Mouse (Mus musculus) MEL (cell line): ENCODE data around the gene Qrfpr. TPM values are rescaled to one million over a fixed set of nuclear protein-coding genes. Genes with fewer than 3 reads are reported as not detected.
A peak's percentile ranks its signal among the peaks of the same experiment; 100 is the strongest.

ENCODE experiments used
- DNase-seq: peaks from one replicate; pipeline ENCODE4 v3.0.0; 2011; ENCODE audit warnings: low read depth, low spot score
- H3K27ac ChIP-seq: 2 replicates; pipeline ENCODE4 v1.5.1; 2012; ENCODE audit warnings: low read depth, mild to moderate bottlenecking, control low read depth, low read length, moderate library complexity; ENCODE audit not compliant: control insufficient read depth
- H3K27me3 ChIP-seq, 2 experiments: fragments of 150-350 bp in 1 of 2; sonication (generic) in 1 of 2; 2 replicates each; pipeline ENCODE4 v1.6.1; 2012; ENCODE audit warnings: low read length in 2 of 2, mild to moderate bottlenecking in 2 of 2, improper control_type of control experiment in 1 of 2, moderate library complexity in 1 of 2; ENCODE audit not compliant: insufficient read depth in 2 of 2, control insufficient read depth in 1 of 2
- H3K36me3 ChIP-seq, 2 experiments: 2 replicates each; pipeline ENCODE4 v1.6.1; 2012 to 2014; ENCODE audit warnings: low read length in 2 of 2, improper control_type of control experiment in 1 of 2, inconsistent platforms in 1 of 2, mild to moderate bottlenecking in 1 of 2; ENCODE audit not compliant: insufficient read depth in 2 of 2, control insufficient read depth in 1 of 2
- H3K4me1 ChIP-seq, 2 experiments: fragments of 150-350 bp in 1 of 2; sonication (generic) in 1 of 2; 2 replicates each; pipeline ENCODE4 v1.6.1; 2012; ENCODE audit warnings: low read length in 2 of 2, improper control_type of control experiment in 1 of 2, mild to moderate bottlenecking in 1 of 2; ENCODE audit not compliant: insufficient read depth in 2 of 2, control insufficient read depth in 1 of 2
- H3K4me3 ChIP-seq, 2 experiments: fragments of 150-350 bp in 1 of 2; sonication (generic) in 1 of 2; 2 replicates each; pipeline ENCODE4 v1.5.1; 2012; ENCODE audit warnings: low read depth in 2 of 2, low read length in 2 of 2, mild to moderate bottlenecking in 2 of 2, moderate library complexity in 2 of 2, control low read depth in 1 of 2, improper control_type of control experiment in 1 of 2; ENCODE audit not compliant: control insufficient read depth in 1 of 2, insufficient read depth in 1 of 2
- H3K79me2 ChIP-seq: 2 replicates; pipeline ENCODE4 v1.6.1; 2012; ENCODE audit warnings: mild to moderate bottlenecking, low read length, moderate library complexity; ENCODE audit not compliant: control insufficient read depth, poor library complexity, insufficient read depth
- H3K9ac ChIP-seq: 2 replicates; pipeline ENCODE4 v1.6.1; 2012; ENCODE audit warnings: low read depth, mild to moderate bottlenecking, control low read depth, low read length, moderate library complexity; ENCODE audit not compliant: control insufficient read depth, poor library complexity, severe bottlenecking
- H3K9me3 ChIP-seq: fragments of 150-350 bp; sonication (generic); replicated peaks from 2 replicates; pipeline ENCODE4 v1.6.1; 2012; ENCODE audit warnings: mild to moderate bottlenecking, low read length, improper control_type of control experiment, moderate library complexity; ENCODE audit not compliant: insufficient read depth
- CHD1 ChIP-seq: IDR thresholded peaks from 2 replicates; pipeline ENCODE4 v1.6.1; 2012; ENCODE audit warnings: low read depth, mild to moderate bottlenecking, inconsistent platforms, low read length, improper control_type of control experiment
- CTCF ChIP-seq, 3 experiments: IDR thresholded peaks in 2 of 3; conservative IDR thresholded peaks in 1 of 3; 2 replicates each; pipeline ENCODE4 v1.5.1; 2011 to 2012; ENCODE audit warnings: low read length in 3 of 3, low read depth in 2 of 3, mild to moderate bottlenecking in 2 of 3, improper control_type of control experiment in 1 of 3, inconsistent platforms in 1 of 3, mixed read lengths in 1 of 3, moderate library complexity in 1 of 3; ENCODE audit not compliant: control insufficient read depth in 1 of 3, insufficient read depth in 1 of 3, poor library complexity in 1 of 3, severe bottlenecking in 1 of 3
- KAT2A ChIP-seq: conservative IDR thresholded peaks from 2 replicates; pipeline ENCODE4 v1.6.1; 2012; ENCODE audit warnings: low read depth, low read length, improper control_type of control experiment, inconsistent platforms
- MAFK ChIP-seq: IDR thresholded peaks from 2 replicates; pipeline ENCODE4 v1.6.1; 2011; ENCODE audit warnings: low read depth, mild to moderate bottlenecking, low read length, improper control_type of control experiment, borderline replicate concordance
- MEF2A ChIP-seq: IDR thresholded peaks from 2 replicates; pipeline ENCODE4 v1.6.1; 2014; ENCODE audit warnings: low read depth, mild to moderate bottlenecking, inconsistent platforms, low read length, improper control_type of control experiment; ENCODE audit not compliant: poor library complexity, insufficient replicate concordance, severe bottlenecking; ENCODE audit errors: extremely low read depth
- MXI1 ChIP-seq: IDR thresholded peaks from 2 replicates; pipeline ENCODE4 v1.6.1; 2011; ENCODE audit warnings: mild to moderate bottlenecking, low read depth, low read length, improper control_type of control experiment
- MYB ChIP-seq: IDR thresholded peaks from 2 replicates; pipeline ENCODE4 v1.6.1; 2011; ENCODE audit warnings: mild to moderate bottlenecking, low read depth, low read length, improper control_type of control experiment
- NRF1 ChIP-seq: IDR thresholded peaks from 2 replicates; pipeline ENCODE4 v1.6.1; 2014; ENCODE audit warnings: low read depth, mild to moderate bottlenecking, inconsistent platforms, low read length, improper control_type of control experiment, moderate library complexity; ENCODE audit not compliant: poor library complexity, insufficient read depth, severe bottlenecking
- POLR2A ChIP-seq, 2 experiments: IDR thresholded peaks; 2 replicates each; pipeline ENCODE4 v1.6.1; 2011 to 2012; ENCODE audit warnings: low read length in 2 of 2, mild to moderate bottlenecking in 2 of 2, control low read depth in 1 of 2, improper control_type of control experiment in 1 of 2, low read depth in 1 of 2, moderate library complexity in 1 of 2; ENCODE audit not compliant: control insufficient read depth in 1 of 2, insufficient read depth in 1 of 2, poor library complexity in 1 of 2
- RAD21 ChIP-seq: IDR thresholded peaks from 2 replicates; pipeline ENCODE4 v1.6.1; 2011; ENCODE audit warnings: mild to moderate bottlenecking, low read depth, low read length, improper control_type of control experiment
- ZC3H11A ChIP-seq: IDR thresholded peaks from 2 replicates; pipeline ENCODE4 v1.6.1; 2012; ENCODE audit warnings: low read depth, mild to moderate bottlenecking, inconsistent platforms, low read length, improper control_type of control experiment
- ZMIZ1 ChIP-seq: IDR thresholded peaks from 2 replicates; pipeline ENCODE4 v1.6.1; 2012; ENCODE audit warnings: low read depth, mild to moderate bottlenecking, inconsistent platforms, low read length, improper control_type of control experiment, moderate library complexity
- polyA plus RNA-seq, 2 experiments: library from polyadenylated mRNA; stranded (reverse) in 1 of 2; unstranded in 1 of 2; fragments of >175 nt in 1 of 2; fragments of >200 nt in 1 of 2; gene quantifications; 2 replicates each; pipeline versions ENCODE4 v1.2.1 to v1.2.4; 2012; ENCODE audit warnings: low replicate concordance in 2 of 2, low read depth in 1 of 2; ENCODE audit not compliant: insufficient read length in 2 of 2, insufficient read depth in 1 of 2, missing spikeins in 1 of 2
- total RNA-seq: library from RNA; depleted of rRNA; stranded (reverse); fragments of 300-350 nt; gene quantifications from 2 replicates; pipeline ENCODE4 v1.2.3, GENCODE M21; 2012

Gene Qrfpr
- total and polyA plus RNA-seq, 3 experiments = not detected

DNA sequence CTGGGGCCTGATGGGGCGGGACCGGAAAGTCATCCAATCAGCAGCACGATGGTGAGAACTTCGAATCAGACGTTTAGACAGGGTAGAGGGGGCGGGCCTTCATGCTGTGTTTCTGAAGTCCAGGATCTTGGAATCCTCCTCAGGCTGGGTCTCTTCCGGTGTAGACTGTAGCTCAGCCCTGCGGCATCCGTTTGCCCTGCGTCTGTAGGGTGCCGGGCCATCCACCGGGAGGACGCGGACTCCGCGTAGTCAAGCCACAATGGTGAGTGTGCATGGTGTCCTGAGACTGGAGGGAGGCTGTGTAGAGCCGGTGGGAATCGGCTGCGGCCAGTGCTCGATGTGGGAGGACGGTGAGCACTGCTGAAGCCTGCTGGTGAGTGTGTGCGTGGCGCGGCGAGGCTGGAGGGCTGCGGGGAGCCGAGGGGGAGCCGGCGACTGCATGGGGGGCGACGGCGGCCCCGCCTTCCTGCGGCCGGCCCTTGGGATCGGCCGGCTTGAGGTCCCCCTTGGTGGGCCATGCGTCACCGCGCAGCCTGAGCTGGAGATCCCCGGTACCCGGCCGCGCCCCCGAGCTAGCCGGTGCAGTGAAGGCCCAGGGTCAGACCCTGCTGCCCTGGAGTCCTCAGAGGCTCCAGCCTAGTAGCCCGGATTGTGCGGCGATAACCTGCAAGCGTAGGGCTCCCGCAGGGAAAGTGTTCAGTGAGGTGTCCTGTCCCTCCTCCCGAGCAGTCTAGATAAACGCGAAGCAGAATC lies 71.0 kb downstream of the Qrfpr start, which contains the start of gene D3Ertd254e (continued):
- TF ChIP-seq ZMIZ1 = no peak
- no peak for TF ChIP-seq CHD1
- no peak for TF ChIP-seq KAT2A
- no peak for TF ChIP-seq ZC3H11A
- no peak for TF ChIP-seq MYB
- TF ChIP-seq, all 39 proteins: peak for 12

GRCm38 (mm10) chr3:36150537-36150933 lies 71.6 kb downstream of the Qrfpr start:
- no peaks in the 10 kb centered on the region for H3K9me3 ChIP-seq
- DNase-seq = no peak
- H3K27me3 ChIP-seq = no peaks in the 10 kb centered on the region
- no peak overlapping the region; the same call in 1 of the 2 replicates for H3K9ac ChIP-seq
- H3K79me2 ChIP-seq = peaks cover 16% of the 10 kb centered on the region
- TF ChIP-seq MAFK (peak; percentile 95), MXI1 (no peak), POLR2A (IDR thresholded peaks at IDR 0.05; ENCODE audit: control insufficient read depth in 1 of 2, insufficient read depth in 1 of 2, low read depth in 1 of 2, low read length in 2 of 2, poor library complexity in 1 of 2) (no peak), MEF2A (no peak)
- H3K27ac ChIP-seq = no peak overlapping the region
- H3K4me3 ChIP-seq = peak overlapping the region; percentile 63 to 99
- H3K36me3 ChIP-seq = peaks cover 0 to 7% of the 10 kb centered on the region in 2 experiments; a peak in 2 of 4 replicates
- peaks cover 0 to 14% of the 10 kb centered on the region in 2 experiments; a peak in 3 of 4 replicates for H3K4me1 ChIP-seq

DNA sequence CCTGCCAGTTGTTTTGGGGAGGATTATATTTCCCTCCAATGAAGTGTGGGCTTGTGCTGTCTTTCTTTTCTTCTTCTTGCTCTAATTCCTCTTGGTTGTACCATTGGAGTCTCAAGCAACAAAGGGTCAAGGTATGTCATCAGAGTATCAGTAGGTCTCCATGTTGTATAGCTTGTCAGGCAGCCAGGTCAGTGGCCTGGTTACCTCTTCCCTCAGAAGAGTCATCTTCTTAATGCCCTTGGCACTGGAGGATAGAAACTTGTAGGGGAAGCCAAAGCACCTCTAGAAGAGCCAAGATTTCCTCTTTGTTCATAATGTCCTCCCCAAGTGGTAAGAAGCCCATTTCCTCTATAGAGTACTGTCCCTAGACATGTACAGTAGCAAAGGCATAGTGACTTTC lies 83.1 kb downstream of the Qrfpr start:
- Histone ChIP-seq H3K27ac (no peak overlapping the region), H3K9me3 (no peaks in the 10 kb centered on the region), H3K4me1 (no peaks in the 10 kb centered on the region), H3K79me2 (no peaks in the 10 kb centered on the region), H3K4me3 (no peak overlapping the region), H3K36me3 (no peaks in the 10 kb centered on the region), H3K27me3 (no peaks in the 10 kb centered on the region), H3K9ac (no peak overlapping the region)
- DNase-seq = no peak
- no peak for TF ChIP-seq RAD21

GRCm38 (mm10) chr3:36138171-36138660 lies 83.9 kb downstream of the Qrfpr start:
- Histone ChIP-seq H3K27ac (no peak overlapping the region), H3K9me3 (no peaks in the 10 kb centered on the region), H3K27me3 (no peaks in the 10 kb centered on the region), H3K36me3 (no peaks in the 10 kb centered on the region), H3K79me2 (no peaks in the 10 kb centered on the region), H3K9ac (no peak overlapping the region), H3K4me3 (no peak overlapping the region), H3K4me1 (no peaks in the 10 kb centered on the region)
- TF ChIP-seq NRF1 = no peak
- TF ChIP-seq CTCF (IDR thresholded peaks at IDR 0.05 in 2 of 3, conservative IDR thresholded peaks at IDR 0.05 in 1 of 3; ENCODE audit: control insufficient read depth in 1 of 3, insufficient read depth in 1 of 3, low read depth in 2 of 3, low read length in 3 of 3, poor library complexity in 1 of 3, severe bottlenecking in 1 of 3) = no peak
- no peak for DNase-seq
